Mouse (Mus musculus): ENCODE data around the gene Gm29666. TPM values are rescaled to one million over a fixed set of nuclear protein-coding genes. Genes with fewer than 3 reads are reported as not detected.

Gm29666 gene
- total RNA-seq (2014; fragmentation: Nextera tagmentation) = 0.90 and 1.3 TPM in 2 replicates
- total RNA-seq (2017) = 0.23 TPM in 2 replicates

- no peak for ATAC-seq (replicated peaks; ENCODE audit: low FRiP score, low TSS enrichment, poor library complexity, severe bottlenecking)
Observed at GRCm38 (mm10) chr15:84919938-84920337, at the start of gene Gm29666. TSS of gene Gm29666 (minus strand) at chr15:84920038.

GRCm38 (mm10) chr15:84968534-84968933 lies 48.7 kb upstream of the Gm29666 start:
- ATAC-seq (replicated peaks; ENCODE audit: low FRiP score, low TSS enrichment, poor library complexity, severe bottlenecking) = no peak

GRCm38 (mm10) chr15:84965575-84966360 lies 45.9 kb upstream of the Gm29666 start:
- peak; percentile 67; the same call in 1 of the 2 replicates for ATAC-seq (replicated peaks; ENCODE audit: low FRiP score, low TSS enrichment, poor library complexity, severe bottlenecking)

- ATAC-seq (replicated peaks; ENCODE audit: low FRiP score, low TSS enrichment, poor library complexity, severe bottlenecking) = no peak
Observed at GRCm38 (mm10) chr15:84964771-84965170, 44.9 kb upstream of the Gm29666 start.

GRCm38 (mm10) chr15:84962518-84962917 lies 42.7 kb upstream of the Gm29666 start:
- no peak for ATAC-seq (replicated peaks; ENCODE audit: low FRiP score, low TSS enrichment, poor library complexity, severe bottlenecking)

- ATAC-seq (replicated peaks; ENCODE audit: low FRiP score, low TSS enrichment, poor library complexity, severe bottlenecking) = no peak
Observed at GRCm38 (mm10) chr15:84960692-84961091, 40.9 kb upstream of the Gm29666 start.

GRCm38 (mm10) chr15:84959891-84960290 lies 40.1 kb upstream of the Gm29666 start:
- no peak for ATAC-seq (replicated peaks; ENCODE audit: low FRiP score, low TSS enrichment, poor library complexity, severe bottlenecking)

GRCm38 (mm10) chr15:84958331-84958730 lies 38.5 kb upstream of the Gm29666 start:
- no peak for ATAC-seq (replicated peaks; ENCODE audit: low FRiP score, low TSS enrichment, poor library complexity, severe bottlenecking)

GRCm38 (mm10) chr15:84957851-84958250 lies 38.0 kb upstream of the Gm29666 start:
- ATAC-seq (replicated peaks; ENCODE audit: low FRiP score, low TSS enrichment, poor library complexity, severe bottlenecking) = no peak

- no peak for ATAC-seq (replicated peaks; ENCODE audit: low FRiP score, low TSS enrichment, poor library complexity, severe bottlenecking)
Observed at GRCm38 (mm10) chr15:84953259-84953658, 33.4 kb upstream of the Gm29666 start.

GRCm38 (mm10) chr15:84950053-84950452 lies 30.2 kb upstream of the Gm29666 start:
- no peak for ATAC-seq (replicated peaks; ENCODE audit: low FRiP score, low TSS enrichment, poor library complexity, severe bottlenecking)

GRCm38 (mm10) chr15:84948990-84949389 lies 29.2 kb upstream of the Gm29666 start:
- ATAC-seq (replicated peaks; ENCODE audit: low FRiP score, low TSS enrichment, poor library complexity, severe bottlenecking) = no peak

- ATAC-seq (replicated peaks; ENCODE audit: low FRiP score, low TSS enrichment, poor library complexity, severe bottlenecking) = no peak
Observed at GRCm38 (mm10) chr15:84944319-84944718, 24.5 kb upstream of the Gm29666 start.

- ATAC-seq (replicated peaks; ENCODE audit: low FRiP score, low TSS enrichment, poor library complexity, severe bottlenecking) = no peak
Observed at GRCm38 (mm10) chr15:84942647-84943285, 22.9 kb upstream of the Gm29666 start.

- no peak for ATAC-seq (replicated peaks; ENCODE audit: low FRiP score, low TSS enrichment, poor library complexity, severe bottlenecking)
Observed at GRCm38 (mm10) chr15:84940102-84940501, 20.3 kb upstream of the Gm29666 start.

GRCm38 (mm10) chr15:84934901-84935300 lies 15.1 kb upstream of the Gm29666 start:
- ATAC-seq (replicated peaks; ENCODE audit: low FRiP score, low TSS enrichment, poor library complexity, severe bottlenecking) = no peak

- ATAC-seq (replicated peaks; ENCODE audit: low FRiP score, low TSS enrichment, poor library complexity, severe bottlenecking) = 0 out of 2 replicates have a peak, but pooled peaks have one; percentile 18
Observed at GRCm38 (mm10) chr15:84932351-84932750, 12.5 kb upstream of the Gm29666 start.

GRCm38 (mm10) chr15:84925495-84926018 lies 5.7 kb upstream of the Gm29666 start:
- ATAC-seq (replicated peaks; ENCODE audit: low FRiP score, low TSS enrichment, poor library complexity, severe bottlenecking) = no peak

GRCm38 (mm10) chr15:84924781-84925315 lies 5.0 kb upstream of the Gm29666 start:
- ATAC-seq (replicated peaks; ENCODE audit: low FRiP score, low TSS enrichment, poor library complexity, severe bottlenecking) = no peak

GRCm38 (mm10) chr15:84923508-84924181 lies 3.8 kb upstream of the Gm29666 start:
- ATAC-seq (replicated peaks; ENCODE audit: low FRiP score, low TSS enrichment, poor library complexity, severe bottlenecking) = no peak

Data from megakaryocyte-erythroid progenitor cell, adult 5-6 weeks (primary cell).